Mouse (Mus musculus) intestine, embryonic 14.5 days (tissue): Measurements from ENCODE around the gene Cdr2l. TPM values are rescaled to one million over a fixed set of nuclear protein-coding genes. Genes with fewer than 3 reads are reported as not detected.

Experiments used
- ATAC-seq: fragments of 200-750 bp; cut with Nextera tagmentation; replicated peaks from 2 replicates; pipeline ENCODE4 v1.8.0; 2017; ENCODE audit warnings: low read depth, moderate number of reproducible peaks, moderate TSS enrichment, moderate library complexity; ENCODE audit not compliant: low FRiP score, low TSS enrichment
- DNase-seq: peaks from one replicate; pipeline ENCODE4 v3.0.0-alpha.2; 2018; ENCODE audit warnings: low spot score
- H3K27ac ChIP-seq: fragments of 300-500 bp; sonication (generic); 2 replicates; pipeline ENCODE4 v1.5.1; 2014; ENCODE audit warnings: low read depth, mild to moderate bottlenecking, control low read depth
- H3K27me3 ChIP-seq: fragments of 300-500 bp; sonication (generic); replicated peaks from 2 replicates; pipeline ENCODE4 v1.6.1; 2014; ENCODE audit warnings: low read length, control low read depth; ENCODE audit not compliant: control insufficient read depth, insufficient read depth
- H3K36me3 ChIP-seq: fragments of 300-500 bp; sonication (generic); 2 replicates; pipeline ENCODE4 v1.6.1; 2014; ENCODE audit warnings: low read length, control low read depth; ENCODE audit not compliant: control insufficient read depth, insufficient read depth
- H3K4me1 ChIP-seq: fragments of 300-500 bp; sonication (generic); replicated peaks from 2 replicates; pipeline ENCODE4 v1.6.1; 2014; ENCODE audit warnings: low read length, control low read depth, mixed read lengths; ENCODE audit not compliant: control insufficient read depth, insufficient read depth
- H3K4me2 ChIP-seq: fragments of 300-500 bp; sonication (generic); 2 replicates; pipeline ENCODE4 v1.6.1; 2014; ENCODE audit warnings: low read length
- H3K4me3 ChIP-seq: fragments of 300-500 bp; sonication (generic); 2 replicates; pipeline ENCODE4 v1.5.1; 2014; ENCODE audit warnings: low read depth, low read length, control low read depth, mixed read lengths
- H3K9ac ChIP-seq: fragments of 300-500 bp; sonication (generic); 2 replicates; pipeline ENCODE4 v1.6.1; 2014; ENCODE audit warnings: mild to moderate bottlenecking, low read length
- H3K9me3 ChIP-seq: fragments of 300-500 bp; sonication (generic); 2 replicates; pipeline ENCODE4 v1.6.1; 2016; ENCODE audit warnings: low read length, control low read depth; ENCODE audit not compliant: control insufficient read depth
- WGBS: fragments of 180-500 bp; shearing (Covaris S2); extraction: QIAGEN DNeasy Blood & Tissue Kit; methylation state at CpG from one replicate; pipeline ENCODE4 v1.1.7; 2014; 5-methylcytosine and 5-hydroxymethylcytosine counted together
- polyA plus RNA-seq: library from polyadenylated mRNA; unstranded; fragments of >200 nt; fragmentation: Nextera tagmentation; extraction: Ambion mirVana; gene quantifications from 2 replicates; pipeline ENCODE4 v1.2.1, GENCODE M21; 2014

Cdr2l gene
- polyA plus RNA-seq, 1 experiment from 2014 or later, result 10.6 TPM

GRCm38 (mm10) chr11:115359726-115360125 lies 22.0 kb upstream of the Cdr2l start:
- H3K27ac ChIP-seq, result peak overlapping the region; percentile 51; the same call in 1 of the 2 replicates
- H3K36me3 ChIP-seq, result no peaks in the 10 kb centered on the region
- H3K4me2 ChIP-seq, result no peak overlapping the region
- 61% methylated on average over 6 of the region's 6 CpGs for whole genome bisulfite sequencing
- H3K27me3 ChIP-seq, result no peaks in the 10 kb centered on the region
- H3K9me3 ChIP-seq, result no peaks in the 10 kb centered on the region
- no peak for ATAC-seq
- H3K4me1 ChIP-seq, result peaks cover 12% of the 10 kb centered on the region; the same call in 1 of the 2 replicates
- H3K4me3 ChIP-seq, result no peak overlapping the region
- no peak overlapping the region for H3K9ac ChIP-seq
- no peak for DNase-seq

GRCm38 (mm10) chr11:115364136-115364535 lies 17.6 kb upstream of the Cdr2l start:
- H3K9me3 ChIP-seq, result no peaks in the 10 kb centered on the region
- H3K4me1 ChIP-seq, result peaks cover 9% of the 10 kb centered on the region; the same call in 1 of the 2 replicates
- DNase-seq, result no peak
- H3K4me2 ChIP-seq, result no peak overlapping the region
- H3K4me3 ChIP-seq, result no peak overlapping the region
- H3K9ac ChIP-seq, result no peak overlapping the region
- H3K36me3 ChIP-seq, result no peaks in the 10 kb centered on the region
- peaks cover 32% of the 10 kb centered on the region for H3K27me3 ChIP-seq
- H3K27ac ChIP-seq, result no peak overlapping the region
- 75% methylated on average over 3 of the region's 3 CpGs for WGBS
- no peak for ATAC-seq

DNA sequence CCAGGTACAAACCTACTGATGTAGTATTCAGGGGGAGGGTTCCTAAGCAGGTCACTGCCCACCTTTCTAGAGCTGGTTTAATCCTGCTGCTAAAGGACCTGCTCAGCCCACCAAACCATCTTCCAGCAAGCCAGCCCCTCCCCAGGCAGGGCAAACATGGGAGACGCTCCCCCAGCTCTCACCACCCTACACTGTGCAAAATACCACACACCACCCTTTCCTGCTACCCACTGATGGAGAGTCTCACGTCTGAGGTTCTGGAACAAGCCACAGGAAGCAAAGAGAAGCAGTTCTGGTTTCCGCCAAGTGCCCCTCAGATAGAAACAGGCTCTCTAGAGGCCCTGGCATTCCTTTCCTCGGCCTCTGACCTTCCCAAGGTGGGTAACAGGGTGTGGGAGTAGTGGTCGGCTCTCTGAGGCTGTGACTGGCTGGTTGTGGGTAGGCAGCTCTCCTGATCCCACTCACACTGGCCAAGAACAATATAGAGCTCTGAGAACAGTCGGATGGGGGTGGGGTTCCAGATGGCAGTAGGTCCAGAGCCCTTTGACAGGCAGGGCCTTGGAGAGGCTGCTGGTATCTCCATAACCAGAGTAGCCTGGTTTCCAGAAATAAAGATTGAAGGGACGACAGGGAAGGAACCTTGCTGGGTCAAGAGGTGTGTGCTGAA lies 15.5 kb upstream of the Cdr2l start:
- Histone ChIP-seq H3K9me3 (no peaks in the 10 kb centered on the region), H3K4me2 (peak overlapping the region; percentile 75; the same call in 1 of the 2 replicates), H3K9ac (no peak overlapping the region), H3K4me1 (peaks cover 3% of the 10 kb centered on the region; the same call in 1 of the 2 replicates), H3K36me3 (no peaks in the 10 kb centered on the region), H3K27me3 (peaks cover 33% of the 10 kb centered on the region), H3K4me3 (no peak overlapping the region), H3K27ac (no peak overlapping the region)
- 35% methylated on average over 7 of the region's 7 CpGs for WGBS
- no peak for DNase-seq
- ATAC-seq, result no peak

GRCm38 (mm10) chr11:115366706-115367394 lies 14.9 kb upstream of the Cdr2l start:
- DNase-seq, result no peak
- H3K27me3 ChIP-seq, result peaks cover 33% of the 10 kb centered on the region
- WGBS, result 4% methylated on average over 28 of the region's 28 CpGs
- peak overlapping the region; percentile 75 for H3K4me2 ChIP-seq
- no peaks in the 10 kb centered on the region for H3K36me3 ChIP-seq
- H3K9ac ChIP-seq, result peak overlapping the region; percentile 38
- H3K4me3 ChIP-seq, result peak overlapping the region; percentile 40
- no peaks in the 10 kb centered on the region for H3K9me3 ChIP-seq
- H3K27ac ChIP-seq, result no peak overlapping the region
- peak; percentile 38; the same call in 1 of the 2 replicates for ATAC-seq
- peaks cover 3% of the 10 kb centered on the region; the same call in 1 of the 2 replicates for H3K4me1 ChIP-seq

DNA sequence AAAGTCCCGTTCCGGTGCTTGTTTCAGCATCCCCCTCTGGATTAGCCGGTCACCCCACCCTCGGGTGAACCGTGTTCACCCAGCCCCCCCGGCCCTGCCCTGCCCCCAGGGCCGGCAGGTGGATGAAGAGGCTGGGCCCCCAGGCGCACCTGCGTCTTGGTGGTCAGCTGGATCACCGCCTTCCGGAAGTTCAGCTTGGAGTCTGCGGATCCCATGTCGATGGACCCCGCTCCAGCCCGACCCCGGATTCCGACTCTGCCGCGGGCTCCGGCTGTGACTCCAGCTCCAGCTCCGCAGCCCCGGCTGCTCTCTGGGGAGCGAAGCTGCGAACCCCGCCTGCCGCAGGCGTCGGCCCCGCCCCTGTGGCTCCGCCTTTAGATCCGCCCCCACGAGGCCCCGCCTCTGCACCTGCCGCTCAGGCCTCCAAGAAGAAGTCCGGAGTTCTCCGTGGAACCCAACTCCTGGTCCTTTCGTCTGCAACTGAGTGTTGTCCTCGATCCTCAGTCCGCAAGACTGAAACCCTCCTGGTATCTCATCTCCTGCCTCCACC lies 14.2 kb upstream of the Cdr2l start, which contains the start of gene Hid1:
Gene Hid1 (minus strand): TSS at position 362 of the 550 bp plus-strand sequence.
- no peak within 1 kb of the TSS for H3K27ac ChIP-seq
- H3K27me3 ChIP-seq, result peaks cover 33% of the 10 kb centered on the region
- peak; percentile 79 for ATAC-seq
- H3K9me3 ChIP-seq, result no peaks in the 10 kb centered on the region
- peak within 1 kb of the TSS; percentile 38 for H3K9ac ChIP-seq
- peak within 1 kb of the TSS; percentile 75 for H3K4me2 ChIP-seq
- H3K4me1 ChIP-seq, result peaks cover 3% of the 10 kb centered on the region; the same call in 1 of the 2 replicates
- H3K36me3 ChIP-seq, result no peaks in the 10 kb centered on the region
- H3K4me3 ChIP-seq, result peak within 1 kb of the TSS; percentile 40
- peak; percentile 90 for DNase-seq
- WGBS, result under 1% methylated on average over 34 of the region's 39 CpGs

DNA sequence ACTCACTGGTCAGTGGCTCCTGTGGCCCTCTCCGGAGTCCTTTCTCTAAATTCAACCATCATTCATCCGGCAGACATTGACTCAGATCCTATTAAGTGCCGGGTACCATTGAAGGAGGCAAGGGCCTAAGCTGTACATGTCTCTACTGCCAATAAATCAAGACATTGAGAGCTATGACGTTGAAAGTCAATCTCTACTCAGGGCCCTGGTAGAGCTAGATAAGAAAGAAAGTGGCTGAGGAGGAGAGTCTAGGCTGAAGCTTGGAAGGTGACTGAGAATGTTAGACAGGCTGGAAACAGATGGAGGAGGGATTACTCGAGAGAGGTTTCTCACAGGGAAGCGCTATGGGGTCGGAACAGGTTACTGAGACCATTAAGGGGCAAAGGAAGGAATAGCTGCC lies 11.3 kb upstream of the Cdr2l start:
- no peak overlapping the region for H3K4me2 ChIP-seq
- H3K27me3 ChIP-seq, result peaks cover 51% of the 10 kb centered on the region
- ATAC-seq (no peak), DNase-seq (no peak)
- H3K4me3 ChIP-seq, result no peak overlapping the region
- peaks cover 10% of the 10 kb centered on the region; the same call in 1 of the 2 replicates for H3K4me1 ChIP-seq
- H3K27ac ChIP-seq, result no peak overlapping the region
- H3K36me3 ChIP-seq, result no peaks in the 10 kb centered on the region
- WGBS, result 54% methylated on average over 7 of the region's 7 CpGs
- no peaks in the 10 kb centered on the region for H3K9me3 ChIP-seq
- no peak overlapping the region for H3K9ac ChIP-seq

- Histone ChIP-seq H3K27me3 (peaks cover 42% of the 10 kb centered on the region), H3K4me3 (no peak overlapping the region), H3K4me2 (no peak overlapping the region), H3K36me3 (no peaks in the 10 kb centered on the region), H3K9ac (no peak overlapping the region), H3K4me1 (peaks cover 10% of the 10 kb centered on the region; the same call in 1 of the 2 replicates), H3K9me3 (no peaks in the 10 kb centered on the region), H3K27ac (no peak overlapping the region)
- ATAC-seq (no peak), DNase-seq (no peak)
- 47% methylated on average over 8 of the region's 8 CpGs for WGBS
Observed at GRCm38 (mm10) chr11:115371354-115371753, 10.4 kb upstream of the Cdr2l start.

DNA sequence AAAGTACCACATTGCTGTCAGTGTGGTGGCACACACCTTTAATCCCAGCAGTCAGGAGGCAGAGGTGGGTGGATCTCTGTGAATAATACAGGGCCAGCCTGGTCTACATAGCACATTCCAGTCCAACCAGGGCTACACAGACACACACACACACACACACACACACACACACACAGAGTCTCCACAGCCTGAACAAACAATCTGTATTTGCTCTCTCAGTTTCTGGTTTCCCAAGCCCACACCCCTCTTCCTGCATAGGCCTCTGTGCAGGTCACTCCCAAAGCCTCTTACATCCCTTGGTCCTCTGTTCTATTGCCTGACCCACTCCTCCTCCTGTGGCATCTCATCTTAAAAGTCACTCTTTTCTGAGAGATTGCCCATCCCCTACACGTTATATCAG lies 9.7 kb upstream of the Cdr2l start:
- WGBS, result 64% methylated on average over 1 of the region's 1 CpGs
- H3K27me3 ChIP-seq, result peaks cover 35% of the 10 kb centered on the region
- no peaks in the 10 kb centered on the region for H3K36me3 ChIP-seq
- DNase-seq (no peak), ATAC-seq (no peak)
- H3K4me2 ChIP-seq, result no peak overlapping the region
- no peaks in the 10 kb centered on the region for H3K9me3 ChIP-seq
- H3K9ac ChIP-seq, result no peak overlapping the region
- H3K4me3 ChIP-seq, result no peak overlapping the region
- peaks cover 10% of the 10 kb centered on the region; the same call in 1 of the 2 replicates for H3K4me1 ChIP-seq
- no peak overlapping the region for H3K27ac ChIP-seq
